Mouse (Mus musculus) stomach, embryonic 15.5 days (tissue): ENCODE data around the gene Zbed4. TPM values are rescaled to one million over a fixed set of nuclear protein-coding genes. Genes with fewer than 3 reads are reported as not detected.
A peak's percentile ranks its signal among the peaks of the same experiment; 100 is the strongest.
"Not testable (repeated sequence)": the region's sequence is repeated elsewhere in the genome, so short reads cannot be mapped to it uniquely, and the experiment has no call there.

ENCODE experiments used
- ATAC-seq: fragments of 200-750 bp; cut with Nextera tagmentation; 2 replicates; pipeline ENCODE4 v1.8.0; 2017; ENCODE audit warnings: low read depth, moderate number of reproducible peaks, moderate TSS enrichment; ENCODE audit not compliant: insufficient read depth, low FRiP score
- H3K27ac ChIP-seq: fragments of 300-500 bp; sonication (generic); 2 replicates; pipeline ENCODE4 v1.5.1; 2015; ENCODE audit warnings: mild to moderate bottlenecking, inconsistent platforms
- H3K27me3 ChIP-seq: fragments of 300-500 bp; sonication (generic); replicated peaks from 2 replicates; pipeline ENCODE4 v1.6.1; 2015; ENCODE audit warnings: inconsistent platforms
- H3K36me3 ChIP-seq: fragments of 300-500 bp; sonication (generic); 2 replicates; pipeline ENCODE4 v1.6.1; 2015; ENCODE audit warnings: inconsistent platforms
- H3K4me1 ChIP-seq: fragments of 300-500 bp; sonication (generic); 2 replicates; pipeline ENCODE4 v1.6.1; 2015; ENCODE audit warnings: inconsistent platforms
- H3K4me2 ChIP-seq: fragments of 300-500 bp; sonication (generic); 2 replicates; pipeline ENCODE4 v1.6.1; 2015; ENCODE audit warnings: mild to moderate bottlenecking, inconsistent platforms
- H3K4me3 ChIP-seq: fragments of 300-500 bp; sonication (generic); replicated peaks from 2 replicates; pipeline ENCODE4 v1.5.1; 2015; ENCODE audit warnings: inconsistent platforms
- H3K9ac ChIP-seq: fragments of 300-500 bp; sonication (generic); 2 replicates; pipeline ENCODE4 v1.6.1; 2015; ENCODE audit warnings: inconsistent platforms
- H3K9me3 ChIP-seq: fragments of 300-500 bp; sonication (generic); 2 replicates; pipeline ENCODE4 v1.6.1; 2016; ENCODE audit warnings: inconsistent platforms
- WGBS: fragments of 180-500 bp; shearing (Covaris S2); methylation state at CpG from one replicate; pipeline ENCODE4 v1.1.7; 2015; 5-methylcytosine and 5-hydroxymethylcytosine counted together
- polyA plus RNA-seq: library from polyadenylated mRNA; unstranded; fragments of >200 nt; fragmentation: Nextera tagmentation; extraction: Ambion mirVana; gene quantifications from 2 replicates; pipeline ENCODE4 v1.2.1, GENCODE M21; 2015

Zbed4 gene
- 13.6 and 14.8 TPM in 2 replicates for polyA plus RNA-seq

- Histone ChIP-seq H3K4me2 (peak within 1 kb of the TSS; percentile 85), H3K27me3 (no peaks in the 10 kb centered on the region), H3K27ac (peak within 1 kb of the TSS; percentile 89), H3K4me3 (peak within 1 kb of the TSS; percentile 82), H3K9me3 (no peaks in the 10 kb centered on the region), H3K36me3 (no peaks in the 10 kb centered on the region), H3K9ac (peak within 1 kb of the TSS; percentile 74), H3K4me1 (peaks cover 9% of the 10 kb centered on the region)
- peak; percentile 58 for ATAC-seq
- WGBS = under 1% methylated on average over 89 of the region's 119 CpGs
Observed at GRCm38 (mm10) chr15:88751564-88752402, at the start of gene Zbed4. TSS of gene Zbed4 (plus strand) at chr15:88751660.

DNA sequence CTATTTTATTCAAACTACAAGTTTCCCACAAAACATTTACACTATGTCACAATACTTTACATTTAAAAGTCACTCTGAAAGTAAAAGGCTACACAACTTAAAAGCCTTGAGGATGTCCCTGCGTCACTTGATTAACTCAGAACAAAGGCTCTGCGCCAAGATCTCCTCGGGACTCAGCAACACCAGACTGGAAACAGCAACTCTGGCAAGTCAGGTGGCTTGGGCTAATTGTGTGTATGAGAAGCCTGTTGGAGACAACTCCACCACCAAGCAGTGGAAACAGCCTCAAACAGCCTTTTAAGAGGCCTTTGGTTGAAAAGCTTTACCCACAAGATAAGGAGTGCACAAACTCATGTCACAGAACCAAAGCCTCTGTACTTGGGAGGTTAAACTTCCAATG, 49.0 kb upstream of the Zbed4 start:
- H3K36me3 ChIP-seq = peaks cover 67% of the 10 kb centered on the region
- no peak for ATAC-seq

GRCm38 (mm10) chr15:88704284-88704683, 47.2 kb upstream of the Zbed4 start:
- Histone ChIP-seq H3K4me1 (no peaks in the 10 kb centered on the region), H3K4me2 (no peak overlapping the region), H3K4me3 (no peak overlapping the region), H3K36me3 (peaks cover 71% of the 10 kb centered on the region), H3K9ac (no peak overlapping the region), H3K27me3 (no peaks in the 10 kb centered on the region), H3K9me3 (no peaks in the 10 kb centered on the region), H3K27ac (no peak overlapping the region)
- 58% methylated on average over 1 of the region's 1 CpGs for WGBS
- no peak for ATAC-seq

More for the DNA sequence above, 49.0 kb upstream of the Zbed4 start:
- no peak overlapping the region for H3K27ac ChIP-seq
- H3K9me3 ChIP-seq = no peaks in the 10 kb centered on the region
- no peak overlapping the region for H3K4me3 ChIP-seq
- H3K4me2 ChIP-seq = no peak overlapping the region
- no peaks in the 10 kb centered on the region for H3K4me1 ChIP-seq
- H3K9ac ChIP-seq = no peak overlapping the region
- WGBS = 77% methylated on average over 3 of the region's 3 CpGs
- H3K27me3 ChIP-seq = no peaks in the 10 kb centered on the region

GRCm38 (mm10) chr15:88706320-88706719, 45.1 kb upstream of the Zbed4 start:
- 80% methylated on average over 6 of the region's 6 CpGs for WGBS
- H3K9ac ChIP-seq = no peak overlapping the region
- H3K27me3 ChIP-seq = no peaks in the 10 kb centered on the region
- H3K9me3 ChIP-seq = no peaks in the 10 kb centered on the region
- no peak overlapping the region for H3K4me2 ChIP-seq
- H3K36me3 ChIP-seq = peaks cover 75% of the 10 kb centered on the region
- no peak overlapping the region for H3K27ac ChIP-seq
- no peaks in the 10 kb centered on the region for H3K4me1 ChIP-seq
- no peak overlapping the region for H3K4me3 ChIP-seq
- no peak for ATAC-seq

- not testable (repeated sequence) for H3K4me1 ChIP-seq, H3K4me3 ChIP-seq, H3K27me3 ChIP-seq, H3K4me2 ChIP-seq, H3K9ac ChIP-seq, ATAC-seq, H3K9me3 ChIP-seq, H3K27ac ChIP-seq
- 72% methylated on average over 13 of the region's 13 CpGs for WGBS
- peaks cover 80% of the 10 kb centered on the region for H3K36me3 ChIP-seq
Observed at GRCm38 (mm10) chr15:88706987-88707386, 44.5 kb upstream of the Zbed4 start.

GRCm38 (mm10) chr15:88708204-88708603, 43.3 kb upstream of the Zbed4 start:
- H3K27me3 ChIP-seq = no peaks in the 10 kb centered on the region
- no peak for ATAC-seq
- H3K36me3 ChIP-seq = peaks cover 90% of the 10 kb centered on the region

GRCm38 (mm10) chr15:88708657-88709511, 42.6 kb upstream of the Zbed4 start:
- H3K36me3 ChIP-seq = peaks cover 88% of the 10 kb centered on the region

More at GRCm38 (mm10) chr15:88708204-88708603, 43.3 kb upstream of the Zbed4 start:
- no peaks in the 10 kb centered on the region for H3K4me1 ChIP-seq
- H3K9me3 ChIP-seq = no peaks in the 10 kb centered on the region
- H3K27ac ChIP-seq = no peak overlapping the region
- no peak overlapping the region for H3K4me2 ChIP-seq
- no peak overlapping the region for H3K4me3 ChIP-seq
- whole genome bisulfite sequencing = 85% methylated on average over 5 of the region's 5 CpGs
- no peak overlapping the region for H3K9ac ChIP-seq

DNA sequence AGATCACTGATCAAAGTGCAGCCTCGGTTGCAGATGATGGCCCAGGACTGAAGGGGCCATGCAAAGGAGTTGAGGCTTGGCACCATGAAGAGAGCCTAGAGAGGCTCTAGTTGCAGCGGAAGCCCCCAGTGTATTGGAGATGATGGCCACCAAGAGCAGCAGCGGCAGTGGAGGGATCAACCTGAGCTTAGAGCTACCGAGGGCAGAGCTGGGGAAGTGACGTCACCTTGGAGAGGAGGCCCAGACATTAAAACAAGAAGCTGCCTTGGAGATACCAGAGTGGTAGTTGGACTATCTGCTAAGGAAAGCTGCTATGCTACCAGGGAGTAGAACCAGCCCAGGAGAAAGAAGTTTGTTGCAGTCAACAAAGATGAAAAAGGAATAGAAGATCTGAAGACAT, 41.6 kb upstream of the Zbed4 start:
- no peak for ATAC-seq
- Histone ChIP-seq H3K9me3 (no peaks in the 10 kb centered on the region), H3K27ac (no peak overlapping the region), H3K27me3 (no peaks in the 10 kb centered on the region), H3K36me3 (peaks cover 88% of the 10 kb centered on the region), H3K9ac (no peak overlapping the region), H3K4me2 (no peak overlapping the region), H3K4me3 (no peak overlapping the region), H3K4me1 (no peaks in the 10 kb centered on the region)
- WGBS = 93% methylated on average over 5 of the region's 5 CpGs

More at GRCm38 (mm10) chr15:88708657-88709511, 42.6 kb upstream of the Zbed4 start:
- no peak overlapping the region for H3K4me2 ChIP-seq
- H3K4me3 ChIP-seq = no peak overlapping the region
- H3K9me3 ChIP-seq = no peaks in the 10 kb centered on the region
- no peak overlapping the region for H3K27ac ChIP-seq
- H3K27me3 ChIP-seq = no peaks in the 10 kb centered on the region
- no peak for ATAC-seq
- WGBS = 88% methylated on average over 13 of the region's 13 CpGs
- no peaks in the 10 kb centered on the region for H3K4me1 ChIP-seq
- no peak overlapping the region for H3K9ac ChIP-seq

DNA sequence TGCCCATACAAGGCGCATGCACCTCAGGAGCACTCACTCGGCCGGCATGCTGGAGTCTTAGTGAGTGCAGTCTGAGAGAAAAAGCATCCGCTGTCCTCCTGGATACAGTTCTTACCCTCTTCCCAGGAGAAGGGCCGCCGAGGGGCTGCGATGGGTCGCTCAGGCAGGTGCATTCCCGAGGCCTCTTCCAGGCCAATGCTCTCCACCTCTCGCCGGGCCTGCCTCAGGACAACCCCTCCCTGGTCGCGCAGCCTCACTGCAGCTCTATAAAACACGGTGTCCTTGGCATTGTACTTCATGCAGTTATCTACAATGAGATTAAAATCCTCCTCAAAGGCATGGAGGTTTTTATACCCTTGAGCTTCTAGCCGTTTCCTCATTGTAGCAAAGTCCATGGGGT, 39.0 kb upstream of the Zbed4 start:
- WGBS = 95% methylated on average over 15 of the region's 15 CpGs

DNA sequence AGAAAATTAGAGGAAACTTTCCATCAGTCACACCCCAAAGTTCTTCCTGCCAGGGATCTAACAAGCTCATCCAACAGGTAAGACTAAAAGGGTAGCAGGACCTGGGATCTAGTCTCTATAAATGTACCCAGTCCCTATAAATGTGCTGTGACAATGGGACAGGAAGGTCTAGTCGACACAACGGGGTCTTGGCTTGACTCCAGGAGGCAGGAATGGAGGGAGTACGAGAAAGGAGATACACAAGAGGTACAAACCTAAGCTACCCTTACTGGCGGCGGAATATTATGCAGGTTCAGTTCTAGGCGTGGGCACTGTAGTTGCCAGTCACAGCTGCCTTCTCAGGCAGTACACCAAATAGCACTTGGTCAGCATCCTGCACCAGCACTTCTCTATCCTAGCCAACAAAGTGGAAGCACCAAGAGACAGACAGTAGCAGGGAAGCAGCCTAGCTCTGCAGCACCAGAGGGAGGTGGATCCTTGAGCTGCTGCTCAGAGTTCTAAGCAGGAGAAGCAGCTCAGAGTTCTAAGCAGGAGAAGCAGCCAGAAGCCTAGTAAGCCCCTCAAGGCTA, 37.4 kb upstream of the Zbed4 start:
- 83% methylated on average over 6 of the region's 6 CpGs for WGBS
- H3K4me2 ChIP-seq = no peak overlapping the region
- no peak overlapping the region for H3K4me3 ChIP-seq
- no peaks in the 10 kb centered on the region for H3K9me3 ChIP-seq
- peaks cover 76% of the 10 kb centered on the region for H3K36me3 ChIP-seq
- ATAC-seq = no peak
- no peak overlapping the region for H3K27ac ChIP-seq
- no peaks in the 10 kb centered on the region for H3K4me1 ChIP-seq
- H3K27me3 ChIP-seq = no peaks in the 10 kb centered on the region
- H3K9ac ChIP-seq = no peak overlapping the region

More for the DNA sequence above, 39.0 kb upstream of the Zbed4 start:
- no peak overlapping the region for H3K4me3 ChIP-seq
- no peak overlapping the region for H3K4me2 ChIP-seq
- no peak overlapping the region for H3K9ac ChIP-seq
- no peaks in the 10 kb centered on the region for H3K4me1 ChIP-seq
- no peaks in the 10 kb centered on the region for H3K9me3 ChIP-seq
- no peak for ATAC-seq
- H3K27ac ChIP-seq = no peak overlapping the region
- H3K36me3 ChIP-seq = peaks cover 83% of the 10 kb centered on the region
- H3K27me3 ChIP-seq = no peaks in the 10 kb centered on the region

DNA sequence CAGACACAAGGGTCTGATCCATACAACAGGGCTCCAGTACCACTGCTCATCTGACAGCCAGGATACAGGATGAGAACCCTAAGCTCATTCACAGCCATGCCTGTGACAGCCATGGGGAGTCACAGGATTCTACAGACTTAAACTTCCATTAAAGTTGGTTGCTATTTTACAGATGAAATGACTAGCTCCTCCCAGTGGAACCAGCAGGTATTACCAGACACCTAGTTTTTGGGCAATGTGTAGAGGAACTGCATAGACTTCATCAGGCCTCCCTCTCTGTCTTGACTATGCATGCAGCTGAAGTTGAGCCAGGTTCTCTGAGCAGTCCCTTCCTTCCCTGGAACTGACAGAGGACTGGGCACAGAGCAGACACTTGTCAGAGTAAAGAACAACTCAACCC, 35.1 kb upstream of the Zbed4 start:
- no peak overlapping the region for H3K27ac ChIP-seq
- no peak overlapping the region for H3K4me2 ChIP-seq
- H3K9me3 ChIP-seq = no peaks in the 10 kb centered on the region
- H3K27me3 ChIP-seq = no peaks in the 10 kb centered on the region
- no peak overlapping the region for H3K4me3 ChIP-seq
- peaks cover 61% of the 10 kb centered on the region for H3K36me3 ChIP-seq
- H3K9ac ChIP-seq = no peak overlapping the region
- no peak for ATAC-seq
- no peaks in the 10 kb centered on the region for H3K4me1 ChIP-seq

GRCm38 (mm10) chr15:88717239-88717638, 34.2 kb upstream of the Zbed4 start:
- H3K4me3 ChIP-seq = no peak overlapping the region
- no peaks in the 10 kb centered on the region for H3K9me3 ChIP-seq
- no peak overlapping the region for H3K9ac ChIP-seq
- H3K4me2 ChIP-seq = no peak overlapping the region
- H3K4me1 ChIP-seq = no peaks in the 10 kb centered on the region
- 73% methylated on average over 9 of the region's 9 CpGs for WGBS
- no peaks in the 10 kb centered on the region for H3K27me3 ChIP-seq
- H3K27ac ChIP-seq = no peak overlapping the region
- ATAC-seq = no peak
- peaks cover 61% of the 10 kb centered on the region for H3K36me3 ChIP-seq
